Mouse (Mus musculus) kidney, postnatal 0 days (tissue): ENCODE data around the gene Lrch1. TPM values are rescaled to one million over a fixed set of nuclear protein-coding genes. Genes with fewer than 3 reads are reported as not detected.

ENCODE experiments used
- ATAC-seq: fragments of 200-750 bp; cut with Nextera tagmentation; replicated peaks from 2 replicates; pipeline ENCODE4 v1.8.0; 2017; ENCODE audit warnings: low read depth, moderate number of reproducible peaks, moderate TSS enrichment, moderate library complexity; ENCODE audit not compliant: low FRiP score
- DNase-seq: peaks from one replicate; pipeline ENCODE4 v3.0.0-alpha.2; 2016; ENCODE audit warnings: low spot score
- H3K27ac ChIP-seq: fragments of 300-500 bp; sonication (generic); 2 replicates; pipeline ENCODE4 v1.5.1; 2014; ENCODE audit warnings: mild to moderate bottlenecking
- H3K27me3 ChIP-seq: fragments of 300-500 bp; sonication (generic); 2 replicates; pipeline ENCODE4 v1.6.1; 2014; ENCODE audit warnings: low read length, mixed read lengths; ENCODE audit not compliant: insufficient read depth
- H3K36me3 ChIP-seq: fragments of 300-500 bp; sonication (generic); 2 replicates; pipeline ENCODE4 v1.6.1; 2014; ENCODE audit warnings: low read length, mixed read lengths; ENCODE audit not compliant: insufficient read depth
- H3K4me1 ChIP-seq: fragments of 300-500 bp; sonication (generic); replicated peaks from 2 replicates; pipeline ENCODE4 v1.6.1; 2014; ENCODE audit warnings: antibody characterized with exemption, low read length, mixed read lengths; ENCODE audit not compliant: insufficient read depth
- H3K4me2 ChIP-seq: fragments of 300-500 bp; sonication (generic); 2 replicates; pipeline ENCODE4 v1.6.1; 2014; ENCODE audit warnings: mild to moderate bottlenecking, low read length, moderate library complexity, mixed read lengths
- H3K4me3 ChIP-seq: fragments of 300-500 bp; sonication (generic); replicated peaks from 2 replicates; pipeline ENCODE4 v1.5.1; 2014; ENCODE audit warnings: low read depth, low read length
- H3K9ac ChIP-seq: fragments of 300-500 bp; sonication (generic); 2 replicates; pipeline ENCODE4 v1.6.1; 2014; ENCODE audit warnings: low read depth, low read length
- H3K9me3 ChIP-seq: fragments of 300-500 bp; sonication (generic); replicated peaks from 2 replicates; pipeline ENCODE4 v1.6.1; 2016; ENCODE audit warnings: low read length, inconsistent platforms, mixed read lengths
- CTCF ChIP-seq: IDR thresholded peaks from 2 replicates; pipeline ENCODE4 v1.5.1; 2016; ENCODE audit warnings: antibody characterized with exemption, low read depth, mild to moderate bottlenecking, moderate library complexity
- WGBS: fragments of 180-500 bp; shearing (Covaris S2); extraction: QIAGEN DNeasy Blood & Tissue Kit; methylation state at CpG from one replicate; pipeline ENCODE4 v1.1.7; 2014; 5-methylcytosine and 5-hydroxymethylcytosine counted together
- polyA plus RNA-seq: library from polyadenylated mRNA; unstranded; fragments of >200 nt; fragmentation: Nextera tagmentation; extraction: Ambion mirVana; gene quantifications from 2 replicates; pipeline ENCODE4 v1.2.1, GENCODE M21; 2015

The Lrch1 gene
- polyA plus RNA-seq, 1 experiment from 2014 or later = 16.3 TPM

GRCm38 (mm10) chr14:74915025-74915424 lies 32.7 kb downstream of the Lrch1 start:
- H3K4me1 ChIP-seq = peaks cover 41% of the 10 kb centered on the region
- no peak overlapping the region for H3K4me3 ChIP-seq
- H3K27me3 ChIP-seq = no peaks in the 10 kb centered on the region
- H3K4me2 ChIP-seq = no peak overlapping the region
- DNase-seq = peak; percentile 41
- no peak for ATAC-seq
- WGBS = 29% methylated on average over 9 of the region's 9 CpGs
- no peaks in the 10 kb centered on the region for H3K36me3 ChIP-seq
- peak overlapping the region; percentile 62 for H3K27ac ChIP-seq
- no peak for TF ChIP-seq CTCF
- H3K9ac ChIP-seq = no peak overlapping the region
- H3K9me3 ChIP-seq = no peaks in the 10 kb centered on the region

- H3K4me2 ChIP-seq = peak overlapping the region; percentile 33
- 48% methylated on average over 20 of the region's 20 CpGs for WGBS
- peak; percentile 62 for DNase-seq
- H3K27me3 ChIP-seq = no peaks in the 10 kb centered on the region
- H3K9me3 ChIP-seq = no peaks in the 10 kb centered on the region
- H3K9ac ChIP-seq = no peak overlapping the region
- no peak for TF ChIP-seq CTCF
- H3K4me1 ChIP-seq = peaks cover 41% of the 10 kb centered on the region
- H3K36me3 ChIP-seq = no peaks in the 10 kb centered on the region
- no peak overlapping the region for H3K4me3 ChIP-seq
- ATAC-seq = no peak
- H3K27ac ChIP-seq = peak overlapping the region; percentile 52
Observed at GRCm38 (mm10) chr14:74913381-74914230, 34.1 kb downstream of the Lrch1 start.

GRCm38 (mm10) chr14:74910363-74910762 lies 37.3 kb downstream of the Lrch1 start:
- H3K27me3 ChIP-seq = no peaks in the 10 kb centered on the region
- peak; percentile 81 for DNase-seq
- ATAC-seq = peak; percentile 74; the same call in 1 of the 2 replicates
- H3K4me2 ChIP-seq = no peak overlapping the region
- H3K4me3 ChIP-seq = no peak overlapping the region
- H3K36me3 ChIP-seq = no peaks in the 10 kb centered on the region
- TF ChIP-seq CTCF = no peak
- no peak overlapping the region for H3K9ac ChIP-seq
- H3K4me1 ChIP-seq = peaks cover 18% of the 10 kb centered on the region
- 13% methylated on average over 5 of the region's 5 CpGs for WGBS
- no peaks in the 10 kb centered on the region for H3K9me3 ChIP-seq
- H3K27ac ChIP-seq = peak overlapping the region; percentile 1; the same call in 1 of the 2 replicates

- no peak for ATAC-seq
- no peak for TF ChIP-seq CTCF
- WGBS = 62% methylated on average over 8 of the region's 8 CpGs
- no peaks in the 10 kb centered on the region for H3K9me3 ChIP-seq
- peaks cover 6% of the 10 kb centered on the region; the same call in 1 of the 2 replicates for H3K4me1 ChIP-seq
- no peaks in the 10 kb centered on the region for H3K36me3 ChIP-seq
- no peak for DNase-seq
- no peak overlapping the region for H3K27ac ChIP-seq
- H3K27me3 ChIP-seq = no peaks in the 10 kb centered on the region
- H3K9ac ChIP-seq = no peak overlapping the region
- no peak overlapping the region for H3K4me3 ChIP-seq
- no peak overlapping the region for H3K4me2 ChIP-seq
Observed at GRCm38 (mm10) chr14:74909021-74909420, 38.7 kb downstream of the Lrch1 start.

- WGBS = 82% methylated on average over 6 of the region's 6 CpGs
- no peak for ATAC-seq
Observed at GRCm38 (mm10) chr14:74908250-74908649, 39.4 kb downstream of the Lrch1 start.

GRCm38 (mm10) chr14:74907706-74908105 lies 40.0 kb downstream of the Lrch1 start:
- DNase-seq (no peak), ATAC-seq (no peak)
- no peaks in the 10 kb centered on the region for H3K27me3 ChIP-seq
- H3K4me2 ChIP-seq = no peak overlapping the region
- no peak for TF ChIP-seq CTCF
- peaks cover 10% of the 10 kb centered on the region; the same call in 1 of the 2 replicates for H3K4me1 ChIP-seq
- no peak overlapping the region for H3K9ac ChIP-seq
- H3K9me3 ChIP-seq = no peaks in the 10 kb centered on the region
- no peak overlapping the region for H3K27ac ChIP-seq
- WGBS = 93% methylated on average over 8 of the region's 8 CpGs
- H3K4me3 ChIP-seq = no peak overlapping the region
- H3K36me3 ChIP-seq = no peaks in the 10 kb centered on the region

More at GRCm38 (mm10) chr14:74908250-74908649, 39.4 kb downstream of the Lrch1 start:
- Histone ChIP-seq H3K4me3 (no peak overlapping the region), H3K36me3 (no peaks in the 10 kb centered on the region), H3K4me1 (peaks cover 8% of the 10 kb centered on the region; the same call in 1 of the 2 replicates), H3K27ac (no peak overlapping the region), H3K27me3 (no peaks in the 10 kb centered on the region), H3K9me3 (no peaks in the 10 kb centered on the region), H3K9ac (no peak overlapping the region), H3K4me2 (no peak overlapping the region)
- no peak for TF ChIP-seq CTCF
- no peak for DNase-seq
